Mouse (Mus musculus) cortical plate, adult 2 months (tissue): ENCODE results near the gene Acvr1b.

Source experiments
- CTCF ChIP-seq: fragments of 200-500 bp; IDR thresholded peaks from 2 replicates; pipeline ENCODE4 v1.5.1; 2011; ENCODE audit warnings: mild to moderate bottlenecking, control low read depth, low read length; ENCODE audit not compliant: insufficient read depth; ENCODE audit errors: extremely low read depth
- POLR2A ChIP-seq: fragments of 200-500 bp; IDR thresholded peaks from 2 replicates; pipeline ENCODE4 v1.6.1; 2011; ENCODE audit warnings: mild to moderate bottlenecking, low read length, control low read depth; ENCODE audit not compliant: insufficient read depth; ENCODE audit errors: extremely low read depth

GRCm38 (mm10) chr15:101148604-101149003 is 25.3 kb upstream of the Acvr1b start:
- TF ChIP-seq POLR2A (no peak), CTCF (no peak)
